Mouse (Mus musculus) heart, postnatal 0 days (tissue): ENCODE data around the gene Gm26741. TPM values are rescaled to one million over a fixed set of nuclear protein-coding genes. Genes with fewer than 3 reads are reported as not detected.

ENCODE experiments used
- ATAC-seq: fragments of 200-750 bp; cut with Nextera tagmentation; 2 replicates; pipeline ENCODE4 v1.8.0; 2017; ENCODE audit warnings: low read depth, moderate number of reproducible peaks, moderate library complexity; ENCODE audit not compliant: insufficient read depth
- DNase-seq: peaks from one replicate; pipeline ENCODE4 v3.0.0-alpha.2; 2016; ENCODE audit warnings: low spot score
- H3K27ac ChIP-seq: fragments of 300-500 bp; sonication (generic); 2 replicates; pipeline ENCODE4 v1.5.1; 2014; ENCODE audit warnings: low read depth, mild to moderate bottlenecking
- H3K27me3 ChIP-seq: fragments of 300-500 bp; sonication (generic); 2 replicates; pipeline ENCODE4 v1.6.1; 2014; ENCODE audit warnings: low read length, mixed read lengths; ENCODE audit not compliant: control insufficient read depth, insufficient read depth
- H3K36me3 ChIP-seq: fragments of 300-500 bp; sonication (generic); replicated peaks from 2 replicates; pipeline ENCODE4 v1.6.1; 2014; ENCODE audit warnings: low read length, mixed read lengths; ENCODE audit not compliant: control insufficient read depth, insufficient read depth
- H3K4me1 ChIP-seq: fragments of 300-500 bp; sonication (generic); 2 replicates; pipeline ENCODE4 v1.6.1; 2014; ENCODE audit warnings: antibody characterized with exemption; ENCODE audit not compliant: control insufficient read depth, insufficient read depth
- H3K4me2 ChIP-seq: fragments of 300-500 bp; sonication (generic); 2 replicates; pipeline ENCODE4 v1.6.1; 2014; ENCODE audit warnings: low read depth, mild to moderate bottlenecking, low read length, moderate library complexity
- H3K4me3 ChIP-seq: fragments of 300-500 bp; sonication (generic); 2 replicates; pipeline ENCODE4 v1.5.1; 2014; ENCODE audit warnings: low read depth, low read length
- H3K9ac ChIP-seq: fragments of 300-500 bp; sonication (generic); replicated peaks from 2 replicates; pipeline ENCODE4 v1.6.1; 2014; ENCODE audit warnings: low read depth, low read length, mixed read lengths
- H3K9me3 ChIP-seq: fragments of 300-500 bp; sonication (generic); replicated peaks from 2 replicates; pipeline ENCODE4 v1.6.1; 2016; ENCODE audit warnings: low read length; ENCODE audit not compliant: control insufficient read depth
- CTCF ChIP-seq: IDR thresholded peaks from 2 replicates; pipeline ENCODE4 v1.5.1; 2016; ENCODE audit warnings: antibody characterized with exemption, control low read depth, low read depth
- EP300 ChIP-seq: IDR thresholded peaks from 2 replicates; pipeline ENCODE4 v1.6.1; 2016; ENCODE audit warnings: antibody characterized with exemption, low read depth
- WGBS: fragments of 180-500 bp; shearing (Covaris S2); extraction: QIAGEN DNeasy Blood & Tissue Kit; methylation state at CpG from one replicate; pipeline ENCODE4 v1.1.7; 2014; 5-methylcytosine and 5-hydroxymethylcytosine counted together
- polyA plus RNA-seq: library from polyadenylated mRNA; unstranded; fragments of >200 nt; fragmentation: Nextera tagmentation; extraction: Ambion mirVana; gene quantifications from 2 replicates; pipeline ENCODE4 v1.2.1, GENCODE M21; 2015
- total RNA-seq: library from RNA; depleted of rRNA; stranded (reverse); fragments of >200 nt; gene quantifications from 2 replicates; pipeline ENCODE4 v1.2.3, GENCODE M21; 2014; ENCODE audit warnings: low replicate concordance

Gene Gm26741
- total and polyA plus RNA-seq, 2 experiments from 2014 or later = not detected

GRCm38 (mm10) chr10:52353184-52353583 lies 5.4 kb upstream of the Gm26741 start:
- no peak for TF ChIP-seq EP300
- no peak for TF ChIP-seq CTCF
- Histone ChIP-seq H3K9me3 (no peaks in the 10 kb centered on the region), H3K9ac (no peak overlapping the region), H3K27ac (no peak overlapping the region), H3K4me2 (no peak overlapping the region), H3K36me3 (peaks cover 50% of the 10 kb centered on the region), H3K4me3 (no peak overlapping the region), H3K27me3 (no peaks in the 10 kb centered on the region), H3K4me1 (no peaks in the 10 kb centered on the region)
- ATAC-seq (no peak), DNase-seq (no peak)
- WGBS = 81% methylated on average over 9 of the region's 9 CpGs

DNA sequence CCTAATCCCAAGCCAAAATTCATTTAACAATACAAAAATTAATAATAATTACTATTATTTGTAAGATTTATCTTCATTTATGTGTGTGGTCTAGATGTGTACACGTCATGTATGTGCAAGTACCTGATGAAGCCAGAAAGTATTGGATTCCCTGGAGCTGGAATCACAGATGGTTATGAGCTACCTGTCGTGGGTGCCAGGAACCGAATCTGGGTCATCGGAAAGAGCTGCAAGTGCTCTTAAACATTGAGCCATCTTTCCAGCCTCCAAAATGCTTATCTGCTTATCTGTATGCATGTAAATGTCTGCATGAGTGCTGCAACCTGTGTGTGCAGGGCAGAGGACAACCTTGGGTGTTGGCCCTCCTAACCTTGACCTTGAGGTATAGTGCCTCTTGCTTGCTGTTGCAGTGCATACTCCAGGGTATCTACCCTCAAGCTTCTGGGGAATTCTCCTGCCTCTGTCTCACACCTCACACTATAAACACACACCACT lies 1.7 kb downstream of the Gm26741 start:
- WGBS = 94% methylated on average over 4 of the region's 4 CpGs
- H3K4me1 ChIP-seq = no peaks in the 10 kb centered on the region
- no peaks in the 10 kb centered on the region for H3K9me3 ChIP-seq
- H3K9ac ChIP-seq = no peak overlapping the region
- H3K27ac ChIP-seq = no peak overlapping the region
- TF ChIP-seq CTCF = no peak
- no peak for TF ChIP-seq EP300
- H3K36me3 ChIP-seq = peaks cover 8% of the 10 kb centered on the region
- no peaks in the 10 kb centered on the region for H3K27me3 ChIP-seq
- no peak overlapping the region for H3K4me2 ChIP-seq
- no peak for ATAC-seq
- no peak for DNase-seq
- no peak overlapping the region for H3K4me3 ChIP-seq

GRCm38 (mm10) chr10:52360862-52361609 lies 2.5 kb downstream of the Gm26741 start:
- Histone ChIP-seq H3K27ac (no peak overlapping the region), H3K4me3 (no peak overlapping the region), H3K4me2 (no peak overlapping the region), H3K27me3 (no peaks in the 10 kb centered on the region), H3K36me3 (peaks cover 3% of the 10 kb centered on the region; the same call in 1 of the 2 replicates), H3K9me3 (no peaks in the 10 kb centered on the region), H3K9ac (no peak overlapping the region), H3K4me1 (no peaks in the 10 kb centered on the region)
- DNase-seq (no peak), ATAC-seq (no peak)
- TF ChIP-seq EP300 (no peak), CTCF (no peak)
- WGBS = 88% methylated on average over 9 of the region's 9 CpGs

DNA sequence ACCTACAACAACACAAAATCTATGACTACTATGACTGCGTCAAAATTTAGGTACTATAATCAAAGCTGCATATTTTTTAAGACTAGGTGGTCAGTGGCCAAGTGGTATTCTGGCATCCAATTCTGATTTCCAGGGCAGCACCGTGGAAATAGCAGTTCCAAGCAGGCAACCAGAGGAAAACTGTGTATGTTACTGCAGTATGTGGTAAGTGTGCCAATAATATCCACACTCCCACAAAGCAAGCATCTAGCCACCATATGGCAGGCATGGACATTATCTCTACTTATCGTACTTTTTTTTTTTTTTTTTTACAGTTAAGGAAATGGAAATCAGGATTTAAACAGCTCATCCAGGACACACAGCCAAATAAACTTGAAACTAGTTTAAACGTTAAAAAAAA lies 9.8 kb downstream of the Gm26741 start:
- no peak for ATAC-seq
- Histone ChIP-seq H3K4me2 (no peak overlapping the region), H3K9ac (no peak overlapping the region), H3K9me3 (no peaks in the 10 kb centered on the region), H3K36me3 (no peaks in the 10 kb centered on the region), H3K4me3 (no peak overlapping the region), H3K27me3 (no peaks in the 10 kb centered on the region), H3K27ac (no peak overlapping the region), H3K4me1 (no peaks in the 10 kb centered on the region)
- TF ChIP-seq EP300 (no peak), CTCF (no peak)
- WGBS = 63% methylated on average over 4 of the region's 4 CpGs
- DNase-seq = no peak

GRCm38 (mm10) chr10:52373834-52374233 lies 15.3 kb downstream of the Gm26741 start:
- H3K9me3 ChIP-seq = no peaks in the 10 kb centered on the region
- TF ChIP-seq CTCF (no peak), EP300 (no peak)
- no peaks in the 10 kb centered on the region for H3K4me1 ChIP-seq
- no peak overlapping the region for H3K27ac ChIP-seq
- H3K9ac ChIP-seq = no peak overlapping the region
- H3K4me3 ChIP-seq = no peak overlapping the region
- WGBS = 81% methylated on average over 4 of the region's 4 CpGs
- no peak for ATAC-seq
- no peak for DNase-seq
- H3K27me3 ChIP-seq = no peaks in the 10 kb centered on the region
- no peaks in the 10 kb centered on the region for H3K36me3 ChIP-seq
- H3K4me2 ChIP-seq = no peak overlapping the region

GRCm38 (mm10) chr10:52374651-52375050 lies 16.1 kb downstream of the Gm26741 start:
- no peak overlapping the region for H3K9ac ChIP-seq
- DNase-seq (no peak), ATAC-seq (no peak)
- no peaks in the 10 kb centered on the region for H3K36me3 ChIP-seq
- TF ChIP-seq EP300 (no peak), CTCF (no peak)
- H3K4me3 ChIP-seq = no peak overlapping the region
- H3K27me3 ChIP-seq = no peaks in the 10 kb centered on the region
- no peaks in the 10 kb centered on the region for H3K9me3 ChIP-seq
- no peak overlapping the region for H3K27ac ChIP-seq
- no peak overlapping the region for H3K4me2 ChIP-seq
- no peaks in the 10 kb centered on the region for H3K4me1 ChIP-seq
